Mouse (Mus musculus) gastrocnemius, postnatal 10 days (tissue): ENCODE data around the gene Cntn5. TPM values are rescaled to one million over a fixed set of nuclear protein-coding genes. Genes with fewer than 3 reads are reported as not detected.

Experiments
- DNase-seq: peaks from one replicate; pipeline ENCODE4 v3.0.0; 2021; ENCODE audit warnings: mixed read lengths
- long read RNA-seq, 2 experiments: library from polyadenylated mRNA; stranded (forward); transcript quantifications; one replicate each; pipeline ENCODE4 v2.0.0; 2021
- total RNA-seq, 2 experiments: library from RNA; stranded (reverse); gene quantifications; 2 replicates each; pipeline ENCODE4 v1.2.3; 2021

Cntn5 gene
- under 1 TPM; 0.09 to 0.11 TPM for total RNA-seq
- long read RNA-seq, experiment 1: 0 reads
- long read RNA-seq, experiment 2: 0 reads

- no peak for DNase-seq
These were observed at the start of gene Cntn5 for GRCm38 (mm10) chr9:10904616-10905363. Cntn5 (minus strand) TSS chr9:10904775.

- DNase-seq: no peak
These were observed 45.9 kb upstream of the Cntn5 start for GRCm38 (mm10) chr9:10950470-10950869.

- peak; percentile 60 for DNase-seq
These were observed 5.0 kb upstream of the Cntn5 start for GRCm38 (mm10) chr9:10909573-10909972.

- no peak for DNase-seq
These were observed 1.1 kb upstream of the Cntn5 start for GRCm38 (mm10) chr9:10905696-10906095.

GRCm38 (mm10) chr9:10879758-10880157 lies 24.8 kb downstream of the Cntn5 start:
- no peak for DNase-seq

GRCm38 (mm10) chr9:10873881-10874280 lies 30.7 kb downstream of the Cntn5 start:
- DNase-seq: no peak

GRCm38 (mm10) chr9:10856204-10856892 lies 48.2 kb downstream of the Cntn5 start:
- DNase-seq: no peak

GRCm38 (mm10) chr9:10816711-10817110 lies 87.9 kb downstream of the Cntn5 start:
- DNase-seq: no peak

- DNase-seq: no peak
These were observed 107.4 kb downstream of the Cntn5 start for GRCm38 (mm10) chr9:10797158-10797557.

GRCm38 (mm10) chr9:10795102-10795501 lies 109.5 kb downstream of the Cntn5 start:
- DNase-seq: no peak

GRCm38 (mm10) chr9:10731878-10732277 lies 172.7 kb downstream of the Cntn5 start:
- no peak for DNase-seq

GRCm38 (mm10) chr9:10724191-10724590 lies 180.4 kb downstream of the Cntn5 start:
- no peak for DNase-seq

GRCm38 (mm10) chr9:10722121-10722520 lies 182.5 kb downstream of the Cntn5 start:
- no peak for DNase-seq

GRCm38 (mm10) chr9:10718986-10719385 lies 185.6 kb downstream of the Cntn5 start:
- no peak for DNase-seq

- DNase-seq: no peak
These were observed 190.9 kb downstream of the Cntn5 start for GRCm38 (mm10) chr9:10713641-10714040.

GRCm38 (mm10) chr9:10681646-10682045 lies 222.9 kb downstream of the Cntn5 start:
- DNase-seq: no peak

GRCm38 (mm10) chr9:10681181-10681580 lies 223.4 kb downstream of the Cntn5 start:
- no peak for DNase-seq

GRCm38 (mm10) chr9:10668676-10669075 lies 235.9 kb downstream of the Cntn5 start:
- no peak for DNase-seq

- no peak for DNase-seq
These were observed 237.1 kb downstream of the Cntn5 start for GRCm38 (mm10) chr9:10667438-10667837.

GRCm38 (mm10) chr9:10665756-10666155 lies 238.8 kb downstream of the Cntn5 start:
- DNase-seq: no peak

GRCm38 (mm10) chr9:10663101-10663500 lies 241.5 kb downstream of the Cntn5 start:
- DNase-seq: no peak

GRCm38 (mm10) chr9:10659478-10659877 lies 245.1 kb downstream of the Cntn5 start:
- DNase-seq: no peak

- DNase-seq: no peak
These were observed 246.5 kb downstream of the Cntn5 start for GRCm38 (mm10) chr9:10658086-10658485.
